ENCODE assay signal across 27 mouse cellular contexts in the genomic region with DNA sequence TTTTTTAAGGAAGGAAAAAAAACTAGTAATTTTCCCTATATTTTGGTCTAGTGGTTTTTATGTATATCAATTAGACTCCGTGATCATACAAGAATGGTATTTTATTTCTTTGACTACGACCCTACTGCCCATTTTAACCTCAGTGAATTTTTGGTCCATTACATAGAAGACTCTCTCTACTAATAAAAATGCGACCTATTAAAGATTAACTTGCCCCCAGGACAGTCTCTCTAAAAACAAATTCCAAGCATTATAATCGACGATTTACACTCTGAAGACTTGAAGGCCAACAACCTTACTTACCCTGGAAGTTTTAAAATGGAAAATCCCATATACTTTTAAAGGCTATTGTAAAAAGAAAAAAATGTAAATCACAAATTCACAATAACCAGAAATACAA. TPM values are rescaled to one million over a fixed set of nuclear protein-coding genes. Genes with fewer than 3 reads are reported as not detected.
DNase-seq lines count a peak whose midpoint lies in the region; ATAC-seq lines count a peak whose summit lies in the region.
"Had no signal": no experiment of that assay in that cellular context is flagged by ENCODE, and none has a peak within 500 bp of the region (broad histone marks: within the 10 kb centered on the region; RNA-seq: fewer than 3 reads in every experiment).

No protein-coding gene starts in this region.

- H3K27me3 ChIP-seq in heart, embryonic 13.5 days (replicated peaks): peaks cover 12% of the 10 kb centered on the region
- peaks cover 1% of the 10 kb centered on the region; the same call in 1 of the 2 replicates for H3K27me3 ChIP-seq in kidney, embryonic 14.5 days (ENCODE audit: control insufficient read depth, insufficient read depth, low read length)
- no peaks in the 10 kb centered on the region for H3K27me3 ChIP-seq in kidney, embryonic 16.5 days (ENCODE audit: insufficient read depth, low read length)
- H3K27me3 ChIP-seq: CH12.LX had no signal

- ATAC-seq in heart, embryonic 13.5 days (ENCODE audit: extremely low read depth, insufficient number of reproducible peaks, low FRiP score, low TSS enrichment): no peak
- no peak for ATAC-seq in kidney, embryonic 14.5 days (ENCODE audit: low FRiP score, low TSS enrichment)
- no peak for ATAC-seq in kidney, embryonic 16.5 days (ENCODE audit: low FRiP score, low TSS enrichment)
- ATAC-seq: forebrain, embryonic 14.5 days; forebrain, postnatal 0 days; hindbrain, postnatal 0 days had no signal

- intact Hi-C loops in heart, postnatal 14 days (cut with DNase I): loop anchor here (5.0 kb wide), 2 partner anchors 66 to 104 kb away; no protein-coding TSS in a partner anchor

- no peak overlapping the region for H3K27ac ChIP-seq in heart, embryonic 13.5 days (replicated peaks)
- H3K27ac ChIP-seq in kidney, embryonic 14.5 days (ENCODE audit: low read depth, low read length): no peak overlapping the region
- H3K27ac ChIP-seq in kidney, embryonic 16.5 days (ENCODE audit: low read length): no peak overlapping the region
- H3K27ac ChIP-seq: embryonic facial prominence, embryonic 15.5 days; heart, embryonic 15.5 days; hindbrain, embryonic 14.5 days; hindbrain, postnatal 0 days had no signal

- H3K9me3 ChIP-seq in heart, embryonic 13.5 days: no peaks in the 10 kb centered on the region
- no peaks in the 10 kb centered on the region for H3K9me3 ChIP-seq in kidney, embryonic 14.5 days (ENCODE audit: control insufficient read depth, low read length)
- 0 out of 2 replicates have a peak, but pooled peaks cover 3% of the 10 kb centered on the region for H3K9me3 ChIP-seq in kidney, embryonic 16.5 days (ENCODE audit: low read length)
- H3K9me3 ChIP-seq: embryonic facial prominence, embryonic 15.5 days; heart, embryonic 15.5 days had no signal

- H3K4me2 ChIP-seq in heart, embryonic 13.5 days: 0 out of 2 replicates have a peak overlapping the region, but pooled peaks have one; percentile 90
- H3K4me2 ChIP-seq in kidney, embryonic 14.5 days (replicated peaks; ENCODE audit: low read depth, low read length): 0 out of 2 replicates have a peak overlapping the region, but pooled peaks have one; percentile 85
- H3K4me2 ChIP-seq in kidney, embryonic 16.5 days (replicated peaks; ENCODE audit: low read depth, low read length): no peak overlapping the region; the same call in 1 of the 2 replicates
- H3K4me2 ChIP-seq: hindbrain, embryonic 14.5 days had no signal

- no peak overlapping the region for H3K4me3 ChIP-seq in heart, embryonic 13.5 days
- H3K4me3 ChIP-seq in kidney, embryonic 14.5 days (ENCODE audit: low read length): no peak overlapping the region
- no peak overlapping the region for H3K4me3 ChIP-seq in kidney, embryonic 16.5 days (ENCODE audit: low read length)

- H3K4me1 ChIP-seq in heart, embryonic 13.5 days: 0 out of 2 replicates have a peak, but pooled peaks cover 8% of the 10 kb centered on the region
- peaks cover 11% of the 10 kb centered on the region for H3K4me1 ChIP-seq in kidney, embryonic 14.5 days (ENCODE audit: control insufficient read depth, insufficient read depth, low read length)
- H3K4me1 ChIP-seq in kidney, embryonic 16.5 days (ENCODE audit: insufficient read depth, low read length): peaks cover 43% of the 10 kb centered on the region

- no peaks in the 10 kb centered on the region for H3K36me3 ChIP-seq in heart, embryonic 13.5 days
- H3K36me3 ChIP-seq in kidney, embryonic 14.5 days (ENCODE audit: control insufficient read depth, insufficient read depth, low read length): no peaks in the 10 kb centered on the region
- no peaks in the 10 kb centered on the region for H3K36me3 ChIP-seq in kidney, embryonic 16.5 days (ENCODE audit: insufficient read depth, low read length)
- H3K36me3 ChIP-seq: embryonic facial prominence, embryonic 15.5 days; G1E; heart, embryonic 15.5 days had no signal

- no peak for DNase-seq in heart, postnatal 14 days
- DNase-seq in kidney, postnatal 14 days: peak; percentile 56
- no peak for DNase-seq in kidney, adult 18-20 months
- no peak for DNase-seq in left cerebral cortex, adult 18-20 months (ENCODE audit: low spot score in 2 of 2)
- DNase-seq: adrenal gland, adult 2 months; adrenal gland, postnatal 14 days; B cell, adult 2 months; cerebellum, adult 11 months; cerebellum, adult 2 months; cerebellum, adult 9-11 months; cerebellum, postnatal 25 days; forebrain, postnatal 0 days; gastrocnemius, adult 2 months; gastrocnemius, postnatal 14 days; heart, postnatal 10 days; heart, postnatal 4 days had no signal

- no peak overlapping the region for H3K9ac ChIP-seq in heart, embryonic 13.5 days
- H3K9ac ChIP-seq in kidney, embryonic 14.5 days (ENCODE audit: low read depth, low read length): no peak overlapping the region
- no peak overlapping the region for H3K9ac ChIP-seq in kidney, embryonic 16.5 days (replicated peaks; ENCODE audit: low read length)
- H3K9ac ChIP-seq: embryonic facial prominence, embryonic 15.5 days; forebrain, postnatal 0 days; heart, embryonic 15.5 days; hindbrain, embryonic 14.5 days had no signal

- 77% methylated on average over 5 of the region's 5 CpGs for whole genome bisulfite sequencing in heart, embryonic 13.5 days
- whole genome bisulfite sequencing in kidney, embryonic 14.5 days: 70% methylated on average over 5 of the region's 5 CpGs
- WGBS in kidney, embryonic 16.5 days: 64% methylated on average over 5 of the region's 5 CpGs

RNA-seq across cellular contexts. Expression of gene Bicc1, which starts 2.9 kb away (rescaled TPM):
- 17.3 and 19.2 TPM in 2 replicates for polyA plus RNA-seq in heart, embryonic 13.5 days (2015; fragmentation: Nextera tagmentation; extraction: Ambion mirVana)
- total RNA-seq in heart, postnatal 14 days (2021): 10 to 100 TPM; 22.1 to 27.9 TPM
- 27.7 and 40.7 TPM in 2 replicates for polyA plus RNA-seq in kidney, embryonic 14.5 days (2014; fragmentation: Nextera tagmentation; extraction: Ambion mirVana)
- polyA plus RNA-seq in kidney, embryonic 16.5 days (2015; fragmentation: Nextera tagmentation; extraction: Ambion mirVana): 44.7 and 48.0 TPM in 2 replicates
- total RNA-seq in left cerebral cortex, adult 18-20 months (2021): 1 to 10 TPM; 4.8 to 6.4 TPM
- total RNA-seq: CH12.LX; common myeloid progenitor, adult 5-6 weeks had no signal
- polyA plus RNA-seq: G1E had no signal
